ENCODE assay signal across 15 mouse cellular contexts in genomic region chr16:93585703-93586205, GRCm38 (mm10). TPM values are rescaled to one million over a fixed set of nuclear protein-coding genes. Genes with fewer than 3 reads are reported as not detected.
DNase-seq lines count a peak whose midpoint lies in the region; ATAC-seq lines count a peak whose summit lies in the region.
"Had no signal": no experiment of that assay in that cellular context is flagged by ENCODE, and none has a peak within 500 bp of the region (broad histone marks: within the 10 kb centered on the region; RNA-seq: fewer than 3 reads in every experiment).

No protein-coding gene starts in this region.

- no peaks in the 10 kb centered on the region for H3K9me3 ChIP-seq in liver, embryonic 15.5 days (replicated peaks)
- H3K9me3 ChIP-seq: embryonic facial prominence, embryonic 15.5 days; heart, embryonic 13.5 days; stomach, embryonic 15.5 days had no signal

- no peak overlapping the region for H3K9ac ChIP-seq in liver, embryonic 15.5 days
- H3K9ac ChIP-seq: embryonic facial prominence, embryonic 15.5 days; heart, embryonic 13.5 days; stomach, embryonic 15.5 days had no signal

- no peaks in the 10 kb centered on the region for H3K27me3 ChIP-seq in liver, embryonic 15.5 days
- H3K27me3 ChIP-seq in splenic B cell, adult 2 months (ENCODE audit: control insufficient read depth, insufficient read depth, low read length, poor library complexity, severe bottlenecking) = no peaks in the 10 kb centered on the region
- H3K27me3 ChIP-seq: embryonic facial prominence, embryonic 15.5 days; heart, embryonic 13.5 days; stomach, embryonic 15.5 days had no signal

- peak; percentile 85 for DNase-seq in heart, adult 11 months
- DNase-seq in heart, adult 18-20 months = no peak
- DNase-seq in splenic B cell, adult 2 months (ENCODE audit: low read depth, low spot score) = peak; percentile 48
- no peak for DNase-seq in right cerebral cortex, adult 2 months (ENCODE audit: low spot score in 2 of 2)
- no peak for DNase-seq in cerebellum, postnatal 25 days
- DNase-seq in adrenal gland, adult 8-10 months = no peak
- DNase-seq: cerebellum, postnatal 36 days; retina, postnatal 1 day had no signal

- peaks cover 3% of the 10 kb centered on the region; the same call in 1 of the 2 replicates for H3K4me1 ChIP-seq in liver, embryonic 15.5 days (replicated peaks)
- H3K4me1 ChIP-seq: embryonic facial prominence, embryonic 15.5 days; stomach, embryonic 15.5 days had no signal

- ATAC-seq in CD4-positive, CD25-positive, alpha-beta regulatory T cell, adult 4 months = peak; percentile 67
- ATAC-seq in liver, embryonic 15.5 days (ENCODE audit: insufficient read depth) = no peak

- H3K4me2 ChIP-seq in liver, embryonic 15.5 days = peak overlapping the region; percentile 32
- H3K4me2 ChIP-seq: embryonic facial prominence, embryonic 15.5 days; heart, embryonic 13.5 days; stomach, embryonic 15.5 days had no signal

- H3K27ac ChIP-seq in liver, embryonic 15.5 days (replicated peaks) = 0 out of 2 replicates have a peak overlapping the region, but pooled peaks have one; percentile 19
- H3K27ac ChIP-seq: embryonic facial prominence, embryonic 15.5 days; heart, embryonic 13.5 days; stomach, embryonic 15.5 days had no signal

- WGBS in liver, embryonic 15.5 days (ENCODE audit: insufficient replicate concordance) = 26% methylated on average over 9 of the region's 9 CpGs

- H3K4me3 ChIP-seq in liver, embryonic 15.5 days (replicated peaks) = no peak overlapping the region
- H3K4me3 ChIP-seq: embryonic facial prominence, embryonic 15.5 days; heart, embryonic 13.5 days; myocyte; stomach, embryonic 15.5 days had no signal

- no peaks in the 10 kb centered on the region for H3K36me3 ChIP-seq in liver, embryonic 15.5 days (replicated peaks)
- peaks cover 4% of the 10 kb centered on the region for H3K36me3 ChIP-seq in splenic B cell, adult 2 months (ENCODE audit: control insufficient read depth, insufficient read depth, low read length, poor library complexity, severe bottlenecking)
- H3K36me3 ChIP-seq: stomach, embryonic 15.5 days had no signal

RNA-seq across cellular contexts. Expression of gene Setd4, which starts 18.1 kb away (rescaled TPM):
- 1 to 10 TPM; 2.0 to 2.5 TPM for total RNA-seq in heart, adult 18-20 months (2021)
- 10 to 100 TPM; 34.6 to 43.5 TPM for polyA plus RNA-seq in CD4-positive, CD25-positive, alpha-beta regulatory T cell, adult 4 months (2017; shearing (Covaris generic))
- 4.1 and 4.3 TPM in 2 replicates for polyA plus RNA-seq in liver, embryonic 15.5 days (2015; fragmentation: Nextera tagmentation; extraction: Ambion mirVana)
- 10 to 100 TPM in 1 of 4 experiments, 1 to 10 TPM in 3; 4.0 to 11.5 (median 7.1) TPM for total RNA-seq in adrenal gland, adult 8-10 months (2022)

RNA-seq across cellular contexts. Expression of gene Cbr1, which starts 19.9 kb away (rescaled TPM):
- total RNA-seq in heart, adult 18-20 months (2021) = 10 to 100 TPM; 32.0 to 34.9 TPM
- 10 to 100 TPM; 47.7 to 49.9 TPM for polyA plus RNA-seq in CD4-positive, CD25-positive, alpha-beta regulatory T cell, adult 4 months (2017; shearing (Covaris generic))
- 21.0 and 21.1 TPM in 2 replicates for polyA plus RNA-seq in liver, embryonic 15.5 days (2015; fragmentation: Nextera tagmentation; extraction: Ambion mirVana)
- total RNA-seq in adrenal gland, adult 8-10 months (2022) = 10 to 100 TPM; 82.7 to 91.9 (median 88.0) TPM

RNA-seq across cellular contexts. Expression of gene Gm5678, which starts 42.1 kb away (rescaled TPM):
- total RNA-seq in heart, adult 18-20 months (2021) = 1 to 10 TPM in 1 of 2 experiments, under 1 TPM in 1; 0.95 to 1.7 TPM
- not detected for polyA plus RNA-seq in CD4-positive, CD25-positive, alpha-beta regulatory T cell, adult 4 months (2017; shearing (Covaris generic))
- polyA plus RNA-seq in liver, embryonic 15.5 days (2015; fragmentation: Nextera tagmentation; extraction: Ambion mirVana) = not detected in 2 replicates
- 1 to 10 TPM; 3.3 to 4.7 (median 3.4) TPM for total RNA-seq in adrenal gland, adult 8-10 months (2022)
- polyA plus RNA-seq: embryonic facial prominence, embryonic 15.5 days; heart, embryonic 13.5 days; limb, embryonic 14.5 days; myocyte had no signal

Comparison
In these comparisons a context has a peak if more than half of its experiments do, and no peak if none do; other contexts are left out.
1. DNase-seq: peak in heart, adult 11 months (single experiment) and splenic B cell, adult 2 months (single experiment); none in heart, adult 18-20 months (0 of 2), right cerebral cortex, adult 2 months (0 of 2), cerebellum, postnatal 25 days (0 of 2) and adrenal gland, adult 8-10 months (single experiment).